Mouse (Mus musculus): ENCODE results near the gene Cdkl4. TPM values are rescaled to one million over a fixed set of nuclear protein-coding genes. Genes with fewer than 3 reads are reported as not detected.

Gene Cdkl4
- polyA plus RNA-seq, 1 experiment from 2014 or later, result 0.53 TPM

DNA sequence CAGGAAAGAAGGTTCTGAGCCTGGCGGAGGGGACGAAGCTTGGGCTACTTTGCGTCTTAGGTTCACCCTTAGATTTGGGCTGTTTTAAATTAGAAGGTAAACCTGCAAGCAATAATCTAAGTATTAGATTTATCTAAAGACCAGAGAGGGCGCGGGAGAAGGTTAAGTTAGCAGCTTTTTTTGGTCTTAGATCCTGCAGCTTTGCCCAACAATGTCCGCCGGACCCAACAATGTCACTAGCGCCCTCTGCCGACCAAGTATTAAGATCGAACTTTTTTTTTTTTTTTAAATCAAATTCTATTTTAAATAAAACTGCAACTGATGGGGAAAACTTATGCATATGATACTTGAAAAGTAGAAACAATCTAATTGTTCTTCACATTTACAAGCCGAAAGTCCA lies 18.6 kb downstream of the Cdkl4 start:
- DNase-seq (ENCODE audit: low spot score) (no peak), ATAC-seq (replicated peaks; ENCODE audit: low FRiP score) (no peak)
- no peaks in the 10 kb centered on the region; the same call in 1 of the 2 replicates for H3K4me1 ChIP-seq (replicated peaks; ENCODE audit: control insufficient read depth, insufficient read depth, low read length)
- peak overlapping the region; percentile 28; the same call in 1 of the 2 replicates for H3K4me2 ChIP-seq
- no peak overlapping the region for H3K9ac ChIP-seq (ENCODE audit: low read depth, low read length)
- H3K4me3 ChIP-seq (ENCODE audit: low read depth, low read length), result no peak overlapping the region
- peak overlapping the region; percentile 59; the same call in 1 of the 2 replicates for H3K27ac ChIP-seq (ENCODE audit: low read depth, low read length)
- 32% methylated on average over 11 of the region's 11 CpGs for WGBS
- H3K27me3 ChIP-seq (replicated peaks; ENCODE audit: control insufficient read depth, insufficient read depth, low read length), result no peaks in the 10 kb centered on the region
- H3K9me3 ChIP-seq (ENCODE audit: control insufficient read depth, low read length), result peaks cover 2% of the 10 kb centered on the region; the same call in 1 of the 2 replicates
- H3K36me3 ChIP-seq (ENCODE audit: control insufficient read depth, insufficient read depth, low read length), result no peaks in the 10 kb centered on the region

DNA sequence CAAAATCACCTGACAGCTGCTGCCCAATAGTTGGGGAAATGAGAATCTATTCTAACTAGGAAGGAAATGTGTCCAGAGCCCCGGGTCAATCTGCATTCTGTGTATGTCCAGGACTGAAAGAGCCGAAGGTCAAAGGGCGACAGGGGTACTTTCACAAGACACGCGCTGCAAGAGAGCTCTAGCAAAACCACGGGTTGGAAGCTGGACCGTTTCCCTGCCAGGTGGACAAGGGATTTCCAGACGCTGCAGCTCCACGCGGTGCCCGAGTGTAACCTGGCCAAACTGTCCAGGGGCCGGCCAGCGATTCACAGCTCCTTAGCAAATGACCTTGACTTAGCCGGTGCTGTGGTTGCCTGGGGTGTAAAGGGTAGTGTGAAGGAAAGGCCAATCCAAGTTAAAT lies 19.0 kb downstream of the Cdkl4 start:
- Histone ChIP-seq H3K4me1 (replicated peaks; ENCODE audit: control insufficient read depth, insufficient read depth, low read length) (no peaks in the 10 kb centered on the region; the same call in 1 of the 2 replicates), H3K4me2 (peak overlapping the region; percentile 28; the same call in 1 of the 2 replicates), H3K9ac (ENCODE audit: low read depth, low read length) (no peak overlapping the region), H3K9me3 (ENCODE audit: control insufficient read depth, low read length) (peaks cover 2% of the 10 kb centered on the region; the same call in 1 of the 2 replicates), H3K36me3 (ENCODE audit: control insufficient read depth, insufficient read depth, low read length) (no peaks in the 10 kb centered on the region), H3K27ac (ENCODE audit: low read depth, low read length) (peak overlapping the region; percentile 59; the same call in 1 of the 2 replicates), H3K4me3 (ENCODE audit: low read depth, low read length) (no peak overlapping the region), H3K27me3 (replicated peaks; ENCODE audit: control insufficient read depth, insufficient read depth, low read length) (no peaks in the 10 kb centered on the region)
- ATAC-seq (replicated peaks; ENCODE audit: low FRiP score) (peak; percentile 10; the same call in 1 of the 2 replicates), DNase-seq (ENCODE audit: low spot score) (no peak)
- WGBS, result 69% methylated on average over 14 of the region's 14 CpGs

DNA sequence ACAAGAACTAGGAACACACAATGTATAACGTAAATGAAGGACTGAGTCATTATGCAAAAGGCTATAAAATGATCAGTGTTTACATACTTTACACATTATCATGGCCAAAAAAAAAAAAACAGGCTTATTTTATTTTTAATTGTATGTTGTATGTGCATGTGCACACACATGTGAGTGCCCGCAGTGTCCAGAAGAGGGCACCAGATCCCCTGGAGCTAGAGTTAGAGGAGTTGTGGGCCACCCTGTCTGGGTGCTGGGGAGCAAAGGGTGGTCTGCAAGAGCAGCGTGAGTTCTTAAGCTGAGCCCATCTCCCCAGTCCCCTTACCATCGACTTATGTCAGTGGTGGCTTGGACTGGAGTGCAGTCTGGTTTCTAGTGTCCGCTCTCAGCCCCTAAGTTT lies 20.2 kb downstream of the Cdkl4 start:
- Histone ChIP-seq H3K4me3 (ENCODE audit: low read depth, low read length) (no peak overlapping the region), H3K36me3 (ENCODE audit: control insufficient read depth, insufficient read depth, low read length) (no peaks in the 10 kb centered on the region), H3K4me1 (replicated peaks; ENCODE audit: control insufficient read depth, insufficient read depth, low read length) (peaks cover 3% of the 10 kb centered on the region; the same call in 1 of the 2 replicates), H3K27me3 (replicated peaks; ENCODE audit: control insufficient read depth, insufficient read depth, low read length) (no peaks in the 10 kb centered on the region), H3K9ac (ENCODE audit: low read depth, low read length) (no peak overlapping the region), H3K4me2 (no peak overlapping the region), H3K9me3 (ENCODE audit: control insufficient read depth, low read length) (peaks cover 2% of the 10 kb centered on the region; the same call in 1 of the 2 replicates), H3K27ac (ENCODE audit: low read depth, low read length) (no peak overlapping the region)
- WGBS, result 96% methylated on average over 5 of the region's 5 CpGs
- no peak for DNase-seq (ENCODE audit: low spot score)
- no peak for ATAC-seq (replicated peaks; ENCODE audit: low FRiP score)

DNA sequence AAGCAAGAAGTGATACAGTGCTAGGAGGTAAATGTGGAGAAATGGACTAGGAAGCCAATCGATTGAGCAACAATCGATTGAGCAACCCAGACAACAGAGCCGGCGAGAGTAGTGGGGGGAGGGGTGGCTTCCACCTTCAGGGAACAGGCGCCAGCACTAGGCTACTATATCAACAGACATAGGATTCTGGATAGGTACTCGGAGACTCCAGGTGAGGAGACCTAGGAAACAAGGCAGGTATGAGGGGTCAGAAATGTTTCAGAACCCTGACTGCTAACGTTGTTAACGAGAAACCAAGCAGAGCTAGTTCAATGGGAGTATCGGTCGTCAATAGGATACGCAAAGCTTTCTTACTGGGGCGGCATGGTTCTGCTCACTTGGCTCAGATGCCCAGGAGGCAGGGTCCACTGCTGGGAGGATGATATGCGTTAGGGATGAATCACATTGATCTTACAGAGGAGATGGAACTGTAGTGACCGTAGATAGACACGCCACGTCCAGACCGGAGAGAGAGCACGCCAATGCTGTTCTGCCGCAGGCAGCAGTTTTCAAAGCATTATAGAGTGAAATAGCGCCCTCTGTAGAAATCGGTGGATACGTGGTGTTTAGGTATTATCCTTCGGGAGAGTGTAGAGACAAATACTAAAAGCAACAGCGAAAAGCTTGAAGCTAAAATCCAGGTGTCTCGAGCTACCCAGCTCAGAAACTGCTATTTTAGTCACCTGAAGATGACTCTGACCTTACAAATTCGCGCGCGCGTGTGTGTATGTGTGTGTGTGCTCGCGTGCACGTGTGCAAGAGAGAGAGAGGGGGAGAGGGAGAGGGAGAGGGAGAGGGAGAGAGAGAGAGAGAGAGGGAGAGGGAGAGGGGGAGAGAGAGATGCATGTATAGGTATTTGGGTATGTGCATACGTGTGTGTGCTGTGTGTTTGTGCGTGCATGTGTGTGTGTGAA lies 24.0 kb downstream of the Cdkl4 start:
- Histone ChIP-seq H3K9me3 (ENCODE audit: control insufficient read depth, low read length) (peaks cover 2% of the 10 kb centered on the region; the same call in 1 of the 2 replicates), H3K4me3 (ENCODE audit: low read depth, low read length) (peak overlapping the region; percentile 62), H3K27ac (ENCODE audit: low read depth, low read length) (no peak overlapping the region), H3K27me3 (replicated peaks; ENCODE audit: control insufficient read depth, insufficient read depth, low read length) (no peaks in the 10 kb centered on the region), H3K4me2 (peak overlapping the region; percentile 64), H3K4me1 (replicated peaks; ENCODE audit: control insufficient read depth, insufficient read depth, low read length) (peaks cover 3% of the 10 kb centered on the region; the same call in 1 of the 2 replicates), H3K9ac (ENCODE audit: low read depth, low read length) (peak overlapping the region; percentile 63), H3K36me3 (ENCODE audit: control insufficient read depth, insufficient read depth, low read length) (no peaks in the 10 kb centered on the region)
- ATAC-seq (replicated peaks; ENCODE audit: low FRiP score), result peak; percentile 87
- 4% methylated on average over 35 of the region's 35 CpGs for WGBS
- peak; percentile 75 for DNase-seq (ENCODE audit: low spot score)

DNA sequence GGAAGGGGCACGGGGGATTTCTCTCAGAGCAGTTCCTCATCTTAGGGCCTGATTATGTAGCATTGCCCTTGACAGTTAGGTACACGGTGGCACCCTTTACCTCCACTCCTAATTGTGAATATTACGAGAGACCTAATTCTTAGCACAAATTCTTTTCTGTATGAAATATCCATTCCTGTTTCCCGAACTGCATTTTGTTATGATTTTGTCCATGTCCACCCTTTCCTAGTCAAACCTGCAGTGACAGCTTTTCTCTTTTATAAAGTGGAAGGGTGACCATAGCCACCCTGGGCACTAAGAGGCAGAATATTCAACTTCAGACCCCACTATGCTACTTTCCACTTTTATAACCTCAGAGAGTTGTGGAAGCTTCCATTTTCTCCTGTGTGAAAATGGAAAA lies 25.0 kb downstream of the Cdkl4 start:
- Histone ChIP-seq H3K4me2 (peak overlapping the region; percentile 64), H3K9me3 (ENCODE audit: control insufficient read depth, low read length) (peaks cover 2% of the 10 kb centered on the region; the same call in 1 of the 2 replicates), H3K27me3 (replicated peaks; ENCODE audit: control insufficient read depth, insufficient read depth, low read length) (no peaks in the 10 kb centered on the region), H3K27ac (ENCODE audit: low read depth, low read length) (no peak overlapping the region), H3K4me3 (ENCODE audit: low read depth, low read length) (peak overlapping the region; percentile 62), H3K9ac (ENCODE audit: low read depth, low read length) (no peak overlapping the region), H3K36me3 (ENCODE audit: control insufficient read depth, insufficient read depth, low read length) (no peaks in the 10 kb centered on the region), H3K4me1 (replicated peaks; ENCODE audit: control insufficient read depth, insufficient read depth, low read length) (peaks cover 3% of the 10 kb centered on the region; the same call in 1 of the 2 replicates)
- ATAC-seq (replicated peaks; ENCODE audit: low FRiP score) (no peak), DNase-seq (ENCODE audit: low spot score) (no peak)
- WGBS, result 73% methylated on average over 4 of the region's 4 CpGs

DNA sequence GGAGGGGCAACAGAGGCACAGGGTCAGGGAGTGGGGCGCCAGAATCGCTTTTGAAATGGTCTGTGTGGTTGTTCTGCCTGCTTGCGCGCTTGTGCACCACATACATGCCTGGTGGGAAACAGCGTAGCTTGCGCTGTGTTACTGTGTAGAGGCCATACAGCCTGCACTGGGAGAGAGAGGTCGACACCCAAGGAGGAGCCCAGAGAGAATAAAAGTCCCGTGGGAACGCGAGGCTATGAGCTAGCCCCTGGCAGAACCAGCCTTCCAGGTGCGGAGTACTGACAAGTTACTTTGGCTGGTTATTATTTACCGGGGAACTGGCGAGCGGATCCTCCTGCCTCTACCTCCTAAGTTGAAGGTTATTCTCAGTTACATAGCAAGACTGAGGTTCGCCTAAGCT lies 26.6 kb downstream of the Cdkl4 start:
- H3K9me3 ChIP-seq (ENCODE audit: control insufficient read depth, low read length), result no peaks in the 10 kb centered on the region
- DNase-seq (ENCODE audit: low spot score), result no peak
- WGBS, result 79% methylated on average over 15 of the region's 15 CpGs
- no peak overlapping the region for H3K27ac ChIP-seq (ENCODE audit: low read depth, low read length)
- H3K9ac ChIP-seq (ENCODE audit: low read depth, low read length), result no peak overlapping the region
- no peaks in the 10 kb centered on the region for H3K36me3 ChIP-seq (ENCODE audit: control insufficient read depth, insufficient read depth, low read length)
- no peak overlapping the region for H3K4me3 ChIP-seq (ENCODE audit: low read depth, low read length)
- peaks cover 3% of the 10 kb centered on the region; the same call in 1 of the 2 replicates for H3K4me1 ChIP-seq (replicated peaks; ENCODE audit: control insufficient read depth, insufficient read depth, low read length)
- H3K27me3 ChIP-seq (replicated peaks; ENCODE audit: control insufficient read depth, insufficient read depth, low read length), result no peaks in the 10 kb centered on the region
- H3K4me2 ChIP-seq, result no peak overlapping the region
- no peak for ATAC-seq (replicated peaks; ENCODE audit: low FRiP score)

DNA sequence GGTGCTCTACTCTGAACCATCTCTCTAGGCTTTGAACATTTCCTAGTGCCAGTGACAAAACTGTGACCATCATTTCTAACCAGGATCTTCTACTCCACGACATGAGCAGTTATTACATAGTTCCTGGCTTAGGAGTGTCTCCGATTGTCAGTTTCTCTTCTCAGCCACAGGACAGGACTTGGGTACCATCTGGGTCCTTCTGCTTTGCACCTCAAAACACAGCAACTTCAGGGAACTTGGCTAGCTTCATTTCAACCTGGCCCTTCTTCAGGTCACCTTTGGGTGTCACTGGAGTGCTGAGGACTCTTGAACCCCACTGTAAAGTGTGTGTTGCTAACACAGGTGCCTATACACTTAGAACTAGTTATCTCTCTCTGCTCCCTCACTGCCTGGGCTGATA lies 30.8 kb downstream of the Cdkl4 start:
- H3K36me3 ChIP-seq (ENCODE audit: control insufficient read depth, insufficient read depth, low read length), result no peaks in the 10 kb centered on the region
- no peaks in the 10 kb centered on the region for H3K9me3 ChIP-seq (ENCODE audit: control insufficient read depth, low read length)
- 73% methylated on average over 2 of the region's 2 CpGs for WGBS
- H3K4me2 ChIP-seq, result no peak overlapping the region
- no peaks in the 10 kb centered on the region for H3K4me1 ChIP-seq (replicated peaks; ENCODE audit: control insufficient read depth, insufficient read depth, low read length)
- no peak overlapping the region for H3K4me3 ChIP-seq (ENCODE audit: low read depth, low read length)
- no peak overlapping the region for H3K9ac ChIP-seq (ENCODE audit: low read depth, low read length)
- H3K27me3 ChIP-seq (replicated peaks; ENCODE audit: control insufficient read depth, insufficient read depth, low read length), result no peaks in the 10 kb centered on the region
- DNase-seq (ENCODE audit: low spot score) (no peak), ATAC-seq (replicated peaks; ENCODE audit: low FRiP score) (no peak)
- no peak overlapping the region for H3K27ac ChIP-seq (ENCODE audit: low read depth, low read length)

DNA sequence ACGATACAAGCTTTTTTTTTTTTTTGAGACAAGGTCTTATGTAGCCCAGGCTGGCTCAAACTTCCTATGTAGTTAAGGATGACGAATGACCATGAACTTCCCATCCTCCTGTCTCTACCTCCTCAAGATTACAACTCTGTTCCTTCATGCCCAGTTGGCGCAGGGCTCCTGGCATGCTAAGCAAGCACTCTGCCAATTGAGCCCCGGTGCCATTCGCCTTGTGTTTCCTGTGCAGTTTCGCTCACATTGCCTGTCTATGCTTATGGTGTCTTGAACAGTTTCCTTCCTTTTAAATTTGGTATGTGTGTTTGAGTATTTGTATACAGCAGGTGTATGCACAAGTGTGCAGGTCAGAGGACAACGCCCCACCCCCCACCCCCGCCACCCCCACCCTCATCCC lies 31.4 kb downstream of the Cdkl4 start:
- Histone ChIP-seq H3K27ac (ENCODE audit: low read depth, low read length) (no peak overlapping the region), H3K9me3 (ENCODE audit: control insufficient read depth, low read length) (no peaks in the 10 kb centered on the region), H3K27me3 (replicated peaks; ENCODE audit: control insufficient read depth, insufficient read depth, low read length) (no peaks in the 10 kb centered on the region), H3K9ac (ENCODE audit: low read depth, low read length) (no peak overlapping the region), H3K36me3 (ENCODE audit: control insufficient read depth, insufficient read depth, low read length) (no peaks in the 10 kb centered on the region), H3K4me2 (no peak overlapping the region), H3K4me1 (replicated peaks; ENCODE audit: control insufficient read depth, insufficient read depth, low read length) (no peaks in the 10 kb centered on the region), H3K4me3 (ENCODE audit: low read depth, low read length) (no peak overlapping the region)
- no peak for DNase-seq (ENCODE audit: low spot score)
- ATAC-seq (replicated peaks; ENCODE audit: low FRiP score), result no peak
- WGBS, result 85% methylated on average over 8 of the region's 8 CpGs

Data from liver, embryonic 11.5 days (tissue).